Mouse (Mus musculus): Measurements from ENCODE around the gene 1700020A23Rik.
"Not testable (repeated sequence)": the region's sequence is repeated elsewhere in the genome, so short reads cannot be mapped to it uniquely, and the experiment has no call there.

The 1700020A23Rik gene

GRCm38 (mm10) chr2:130404939-130405338 is at the start of gene 1700020A23Rik, which contains the start of gene Gm28372:
TSS of gene 1700020A23Rik (plus strand) at chr2:130405259.
TSS of gene Gm28372 (plus strand) at chr2:130405239.
- no peak for DNase-seq (ENCODE audit: low spot score in 2 of 2)

GRCm38 (mm10) chr2:130357551-130357950 is 47.5 kb upstream of the 1700020A23Rik start:
- no peak for DNase-seq (ENCODE audit: low spot score in 2 of 2)

GRCm38 (mm10) chr2:130358852-130359251 is 46.2 kb upstream of the 1700020A23Rik start:
- DNase-seq (ENCODE audit: low spot score in 2 of 2), result no peak

GRCm38 (mm10) chr2:130362511-130363026 is 42.5 kb upstream of the 1700020A23Rik start:
- DNase-seq (ENCODE audit: low spot score in 2 of 2), result peak; percentile 20 to 23

GRCm38 (mm10) chr2:130365211-130366094 is 39.6 kb upstream of the 1700020A23Rik start:
- DNase-seq (ENCODE audit: low spot score in 2 of 2), result no peak

- no peak for DNase-seq (ENCODE audit: low spot score in 2 of 2)
Measured at GRCm38 (mm10) chr2:130367386-130367785, 37.7 kb upstream of the 1700020A23Rik start.

- not testable (repeated sequence) for DNase-seq (ENCODE audit: low spot score in 2 of 2)
Measured at GRCm38 (mm10) chr2:130373026-130373425, 32.0 kb upstream of the 1700020A23Rik start.

- no peak for DNase-seq (ENCODE audit: low spot score in 2 of 2)
Measured at GRCm38 (mm10) chr2:130374951-130375350, 30.1 kb upstream of the 1700020A23Rik start.

GRCm38 (mm10) chr2:130383205-130383604 is 21.9 kb upstream of the 1700020A23Rik start:
- no peak for DNase-seq (ENCODE audit: low spot score in 2 of 2)

GRCm38 (mm10) chr2:130383895-130384294 is 21.2 kb upstream of the 1700020A23Rik start:
- no peak for DNase-seq (ENCODE audit: low spot score in 2 of 2)

- DNase-seq (ENCODE audit: low spot score in 2 of 2), result no peak
Measured at GRCm38 (mm10) chr2:130386212-130386611, 18.8 kb upstream of the 1700020A23Rik start.

GRCm38 (mm10) chr2:130388796-130389195 is 16.3 kb upstream of the 1700020A23Rik start:
- DNase-seq (ENCODE audit: low spot score in 2 of 2), result no peak

- no peak for DNase-seq (ENCODE audit: low spot score in 2 of 2)
Measured at GRCm38 (mm10) chr2:130390993-130391625, 13.9 kb upstream of the 1700020A23Rik start.

- DNase-seq (ENCODE audit: low spot score in 2 of 2), result no peak
Measured at GRCm38 (mm10) chr2:130392836-130393235, 12.2 kb upstream of the 1700020A23Rik start.

GRCm38 (mm10) chr2:130395696-130396095 is 9.4 kb upstream of the 1700020A23Rik start:
- no peak for DNase-seq (ENCODE audit: low spot score in 2 of 2)

GRCm38 (mm10) chr2:130397186-130397985 is 7.7 kb upstream of the 1700020A23Rik start, which contains the start of gene Cpxm1:
TSS of gene Cpxm1 (minus strand) at chr2:130397574.
- DNase-seq (ENCODE audit: low spot score in 2 of 2), result peak in 1 of 2 experiments; percentile 13

GRCm38 (mm10) chr2:130398091-130398490 is 7.0 kb upstream of the 1700020A23Rik start:
- peak; percentile 35 to 67 for DNase-seq (ENCODE audit: low spot score in 2 of 2)

- DNase-seq (ENCODE audit: low spot score in 2 of 2), result no peak
Measured at GRCm38 (mm10) chr2:130400046-130400445, 5.0 kb upstream of the 1700020A23Rik start.

- no peak for DNase-seq (ENCODE audit: low spot score in 2 of 2)
Measured at GRCm38 (mm10) chr2:130401891-130402290, 3.2 kb upstream of the 1700020A23Rik start.

- DNase-seq (ENCODE audit: low spot score in 2 of 2), result no peak
Measured at GRCm38 (mm10) chr2:130406178-130406577, 1.1 kb downstream of the 1700020A23Rik start, which contains the start of gene Tmem239. TSS of gene Tmem239 (plus strand) at chr2:130406478.

GRCm38 (mm10) chr2:130408194-130408593 is 3.1 kb downstream of the 1700020A23Rik start:
- DNase-seq (ENCODE audit: low spot score in 2 of 2), result no peak
